Mouse (Mus musculus): ENCODE measurements around the gene A930017K11Rik.
A peak's percentile ranks its signal among the peaks of the same experiment; 100 is the strongest.

Gene A930017K11Rik

DNA sequence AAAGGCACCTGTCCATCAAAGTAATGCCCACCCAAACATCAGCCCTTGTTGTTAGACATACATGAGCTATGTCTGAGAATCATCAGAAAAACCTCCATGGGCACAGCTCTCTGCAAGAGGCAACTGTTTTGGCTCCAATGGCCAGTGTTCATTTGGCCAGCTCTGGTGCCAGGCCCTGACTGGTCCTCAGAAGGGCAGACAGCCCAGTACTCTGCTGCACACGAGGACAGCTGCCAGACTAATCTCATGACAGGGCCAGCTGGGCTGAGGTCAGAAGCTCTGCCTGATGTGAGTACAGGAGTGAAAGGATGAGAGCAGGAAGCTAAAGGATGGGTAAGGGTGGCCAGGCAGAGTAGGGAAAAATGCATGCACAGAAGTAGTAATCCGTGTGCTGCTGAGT is 27.0 kb downstream of the A930017K11Rik start:
- no peak for DNase-seq (ENCODE audit: low spot score)

DNA sequence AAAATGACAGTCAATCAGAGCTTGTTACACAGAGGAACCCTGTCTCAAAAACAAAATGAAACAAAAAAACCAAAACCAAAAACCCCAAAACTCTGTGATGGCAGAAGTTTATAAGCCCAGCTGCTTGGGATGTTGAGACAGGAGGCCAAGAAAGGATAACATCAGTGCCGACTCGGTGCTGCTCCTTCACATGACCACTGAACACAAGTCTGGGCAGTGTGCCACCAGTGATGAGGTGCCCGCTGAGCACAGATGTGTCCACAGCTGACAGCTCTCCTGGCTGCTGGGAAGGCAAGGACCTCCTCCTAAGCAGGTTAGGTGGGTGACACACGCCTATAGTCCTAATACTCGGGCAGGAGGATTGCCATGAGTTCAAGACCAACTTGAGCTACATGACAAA is 30.2 kb downstream of the A930017K11Rik start:
- DNase-seq (ENCODE audit: low spot score): no peak

DNA sequence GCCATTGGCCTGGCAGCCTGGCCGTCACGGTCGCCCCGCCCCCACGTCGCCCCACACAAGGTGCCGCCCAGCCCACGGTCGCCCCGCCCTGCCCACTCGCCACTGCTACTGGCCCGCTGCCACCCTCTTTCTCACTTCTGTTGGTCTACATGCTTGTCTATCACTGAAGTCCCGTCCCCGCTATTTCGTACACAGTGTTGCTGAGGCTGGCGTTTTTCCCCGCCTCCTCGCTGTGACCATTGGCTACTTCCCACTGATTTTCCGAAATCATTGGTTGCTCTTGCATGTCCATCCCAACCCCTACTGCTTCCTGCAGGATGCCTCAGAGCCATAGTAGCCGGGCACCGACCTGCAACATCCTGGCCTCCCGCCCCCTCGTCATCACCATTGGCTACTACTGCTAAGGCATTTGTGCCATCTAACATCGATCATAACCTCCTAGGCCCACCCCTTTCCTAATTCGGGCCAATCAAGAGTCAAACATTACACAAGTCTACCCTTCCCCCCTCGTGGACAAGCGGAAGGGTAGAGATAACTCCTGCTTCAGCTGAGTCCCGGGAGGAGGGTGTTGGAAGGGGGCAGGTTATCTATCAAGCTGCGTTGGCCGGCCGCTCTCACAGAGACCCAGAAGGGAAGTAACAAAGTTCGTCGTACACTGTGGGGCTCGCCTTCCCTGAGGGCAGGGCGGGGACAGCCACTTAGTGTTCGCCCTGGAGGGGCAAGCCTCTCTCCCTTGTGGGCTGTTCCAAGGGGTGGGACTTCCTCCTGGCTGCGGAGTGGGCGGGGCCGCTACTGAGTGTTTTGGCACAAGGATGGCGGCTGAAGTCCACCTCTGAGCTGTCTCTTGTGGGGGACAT is 32.4 kb downstream of the A930017K11Rik start:
- peak; percentile 99 for DNase-seq (ENCODE audit: low spot score)

DNA sequence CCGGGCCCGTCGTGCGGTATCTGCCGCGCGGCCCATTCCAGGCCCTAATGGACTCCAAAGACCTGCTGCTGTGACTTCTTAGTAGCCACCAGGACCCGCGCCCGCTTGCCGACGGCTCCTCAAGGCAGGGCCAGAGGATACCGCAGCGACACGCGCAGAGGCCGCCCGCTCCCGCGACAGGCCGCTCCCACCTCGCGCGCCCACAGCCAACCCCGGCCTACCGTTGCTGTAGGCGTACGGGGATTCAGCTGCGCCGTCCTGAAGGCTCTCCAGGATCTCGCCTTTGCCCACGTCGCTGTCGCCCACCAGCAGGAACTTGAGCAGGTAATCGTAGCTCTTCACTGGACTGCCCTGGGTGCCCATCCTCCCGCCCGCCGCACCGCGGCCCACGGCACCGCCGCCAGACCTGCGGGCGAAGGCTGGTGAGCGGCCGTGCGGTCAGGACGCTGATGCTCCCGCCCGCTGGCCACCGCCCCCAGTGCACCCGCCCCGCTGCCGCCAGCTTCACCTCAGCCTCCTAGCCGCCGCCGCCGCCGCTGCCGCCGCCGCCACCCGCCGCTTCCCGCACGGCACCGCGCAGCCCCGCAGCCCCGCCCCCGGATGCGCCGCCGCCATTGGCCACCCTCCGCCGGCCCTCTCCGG is 33.1 kb downstream of the A930017K11Rik start, which contains the start of gene Rab40c:
Gene Rab40c, minus strand, starts transcription at position 584 of the 642 bp plus-strand sequence.
- no peak for DNase-seq (ENCODE audit: low spot score)

DNA sequence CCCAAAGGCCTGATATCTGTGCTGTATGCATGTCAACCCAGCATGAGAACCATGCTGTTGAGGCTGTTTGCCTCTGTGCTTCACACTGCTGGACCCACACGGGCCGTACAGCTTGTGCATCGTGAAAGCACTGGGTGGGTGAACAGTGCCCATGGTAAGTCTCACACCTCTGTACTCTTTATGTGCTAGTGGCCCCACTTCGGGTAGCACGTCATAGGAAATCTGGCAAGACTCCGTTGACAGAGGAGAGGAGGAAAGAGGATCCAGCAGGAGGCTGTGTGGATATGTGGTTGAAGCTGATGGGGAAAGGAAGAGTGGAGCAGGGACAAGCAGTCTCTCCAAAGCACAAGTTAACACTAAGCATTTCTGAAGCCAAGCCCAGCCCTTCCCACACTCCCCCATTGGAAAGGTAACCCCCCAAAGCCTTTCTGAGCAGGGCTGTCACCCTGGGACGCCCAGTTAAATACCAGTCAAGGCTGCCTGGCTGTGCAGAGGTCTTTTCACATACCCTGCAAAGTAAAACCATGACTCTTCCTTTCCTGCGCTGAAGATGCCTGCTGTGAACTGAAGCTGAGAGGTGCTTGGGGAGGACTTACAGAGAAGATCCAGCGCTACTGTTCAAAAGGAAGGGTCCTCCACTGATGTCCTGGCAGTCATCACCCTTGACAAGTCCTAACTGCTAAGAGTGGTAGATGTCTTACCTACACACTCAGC is 34.2 kb downstream of the A930017K11Rik start:
- DNase-seq (ENCODE audit: low spot score): no peak

DNA sequence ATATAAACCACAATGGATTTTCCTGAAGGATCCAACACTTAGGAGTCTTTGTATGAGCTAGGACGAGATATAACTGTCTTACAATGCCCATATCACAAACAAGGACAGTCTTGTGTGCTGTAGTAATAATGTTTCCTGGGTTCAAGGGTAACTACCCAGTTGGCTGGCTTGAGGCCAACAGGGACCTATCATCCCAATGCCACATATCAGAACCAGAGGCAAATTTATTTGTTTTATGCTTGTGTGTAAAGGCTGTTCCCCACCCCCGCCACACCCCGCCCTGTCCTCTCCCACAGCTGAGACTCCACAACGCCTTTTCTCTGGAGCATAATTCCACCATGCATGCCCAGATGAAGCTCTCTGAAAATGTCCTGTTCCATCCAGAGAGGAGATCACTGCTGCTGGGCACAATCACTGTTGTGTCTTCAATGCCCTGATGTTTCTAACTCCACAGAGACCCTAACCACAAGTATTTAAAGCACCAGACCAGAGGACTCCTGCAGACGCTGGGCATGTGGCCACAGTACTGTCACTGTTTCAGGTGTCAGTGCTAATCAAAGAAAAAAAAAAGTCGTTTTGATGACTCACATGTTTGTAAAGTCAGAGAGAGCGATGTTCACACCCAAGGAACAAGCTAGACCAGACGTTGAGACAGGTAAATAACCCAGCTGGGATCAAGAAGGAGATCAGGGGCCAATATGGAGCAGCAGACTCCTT is 35.3 kb downstream of the A930017K11Rik start:
- no peak for DNase-seq (ENCODE audit: low spot score)

DNA sequence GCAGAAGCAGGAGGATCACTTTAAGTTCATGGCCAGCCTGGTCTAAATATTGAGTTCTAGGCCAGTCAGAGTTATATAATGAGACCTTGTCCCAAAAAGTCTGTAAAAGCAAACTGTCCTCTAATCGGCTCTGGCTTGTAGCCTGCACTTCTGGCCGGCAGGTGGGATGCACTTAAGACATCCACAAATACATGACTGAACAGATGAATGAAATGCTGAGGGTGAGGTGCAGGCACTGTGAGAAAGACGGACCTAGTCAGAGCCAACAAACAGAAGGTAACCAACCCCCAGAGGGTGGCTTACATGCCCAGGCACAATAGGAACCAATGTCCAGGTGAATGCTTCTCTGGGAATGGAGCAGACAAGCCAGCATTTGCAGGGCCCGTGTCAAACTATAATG is 38.1 kb downstream of the A930017K11Rik start:
- no peak for DNase-seq (ENCODE audit: low spot score)

DNA sequence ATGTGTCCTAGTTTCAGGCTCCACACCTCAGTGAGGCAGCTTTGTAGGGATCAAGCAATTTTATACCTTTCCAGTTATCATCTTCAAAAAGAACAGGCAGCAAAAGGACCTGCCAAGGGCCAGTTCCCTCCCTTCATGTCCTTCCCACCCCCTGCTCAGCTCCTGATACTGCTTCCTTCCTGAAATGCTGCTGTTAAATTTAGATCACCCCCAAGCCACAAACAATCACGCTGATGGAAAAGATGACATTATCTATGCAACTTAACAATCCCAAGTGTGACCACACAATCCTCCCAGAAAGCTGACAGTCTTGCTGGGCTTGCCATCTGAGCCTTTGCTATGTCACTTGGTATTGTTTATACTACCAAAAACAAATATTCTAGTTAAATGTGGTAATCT is 38.5 kb downstream of the A930017K11Rik start:
- no peak for DNase-seq (ENCODE audit: low spot score)

DNA sequence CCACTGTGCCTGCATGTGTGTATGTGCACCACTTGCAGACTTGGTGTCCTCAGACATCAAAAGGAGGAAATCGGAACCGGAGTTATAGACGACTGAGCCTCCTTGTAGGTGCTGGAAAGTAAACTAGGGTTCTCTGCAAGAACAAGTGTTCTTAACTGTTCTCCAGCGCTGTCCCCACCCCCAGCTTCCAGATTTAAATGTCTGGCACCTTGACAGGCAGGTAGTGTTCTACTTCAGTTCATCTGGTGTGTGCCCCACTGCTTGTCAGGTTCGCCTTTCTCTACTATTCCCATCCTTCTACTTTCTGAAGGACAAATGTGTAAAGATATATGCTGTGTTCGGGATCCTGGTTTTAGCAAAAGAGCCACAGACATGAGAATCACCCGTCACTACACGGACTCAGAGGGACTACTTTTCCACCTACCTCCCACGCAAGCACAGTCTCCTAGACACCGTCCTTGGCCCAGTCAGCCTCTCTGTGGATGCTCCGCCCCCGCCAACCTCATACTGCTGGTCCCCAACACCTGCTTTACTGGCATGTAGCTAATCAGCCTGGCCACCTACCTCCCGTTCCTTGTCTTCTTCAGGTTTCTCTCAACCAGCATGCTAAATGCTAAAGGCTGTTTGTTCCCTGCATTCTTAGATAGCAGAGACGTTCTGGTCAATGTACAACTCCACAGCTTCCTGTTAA is 39.0 kb downstream of the A930017K11Rik start:
- no peak for DNase-seq (ENCODE audit: low spot score)

DNA sequence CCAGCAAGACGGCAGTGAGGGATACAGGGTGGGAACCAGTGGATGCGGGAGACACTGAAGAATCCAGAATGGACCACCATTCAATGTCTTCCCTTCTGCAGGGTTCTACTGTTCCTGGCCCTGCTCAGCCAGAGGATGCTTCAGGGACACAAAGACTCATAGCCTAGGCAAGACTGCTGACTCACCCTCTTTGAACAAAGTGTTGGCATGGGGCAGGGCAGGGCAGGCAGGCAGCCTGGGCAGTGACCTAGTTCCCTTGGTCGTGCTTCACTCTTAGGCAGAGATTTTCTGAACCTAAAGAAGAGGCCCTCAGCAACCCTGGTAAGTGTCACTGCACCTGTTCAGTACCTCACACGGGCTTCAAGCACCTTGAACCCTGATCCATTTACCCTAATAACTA is 40.5 kb downstream of the A930017K11Rik start:
- DNase-seq (ENCODE audit: low spot score): no peak

DNA sequence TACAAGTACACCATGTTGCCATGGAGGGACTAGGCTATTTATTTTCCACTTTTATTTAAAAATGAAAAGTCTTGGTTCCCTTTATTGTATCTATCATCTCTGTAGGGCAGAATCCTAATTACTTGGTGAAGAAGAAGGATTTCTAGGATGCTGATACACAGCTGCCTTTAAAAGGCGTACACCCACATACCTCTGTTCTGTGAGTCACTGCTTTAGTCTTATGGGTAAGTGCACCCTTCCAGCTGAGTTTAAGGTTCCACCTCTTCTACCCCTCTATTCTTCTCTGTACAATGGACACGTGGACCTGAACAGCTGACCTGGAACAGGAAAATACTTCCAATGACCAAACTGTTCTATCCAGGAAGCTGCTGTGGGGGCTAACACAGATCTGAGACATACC is 44.7 kb downstream of the A930017K11Rik start:
- DNase-seq (ENCODE audit: low spot score): no peak

DNA sequence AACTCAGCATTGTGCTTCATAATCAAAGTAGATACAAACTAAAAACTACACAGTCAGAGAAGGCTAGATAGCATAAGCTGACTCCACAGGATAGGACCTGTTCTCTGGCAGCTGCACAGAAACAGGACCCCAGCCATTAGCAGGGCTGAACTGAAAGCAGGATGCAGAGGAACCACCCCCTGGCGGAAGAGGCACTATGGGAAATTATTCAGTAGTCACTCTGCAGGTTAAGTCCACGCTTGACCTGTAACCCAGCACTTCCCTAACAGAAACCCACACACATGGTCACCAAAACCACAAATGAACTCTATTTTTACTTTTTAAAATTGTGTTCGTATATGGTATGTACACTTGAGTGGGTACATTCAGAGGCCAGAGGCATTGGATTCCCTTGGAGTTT is 49.3 kb downstream of the A930017K11Rik start:
- no peak for DNase-seq (ENCODE audit: low spot score)

DNA sequence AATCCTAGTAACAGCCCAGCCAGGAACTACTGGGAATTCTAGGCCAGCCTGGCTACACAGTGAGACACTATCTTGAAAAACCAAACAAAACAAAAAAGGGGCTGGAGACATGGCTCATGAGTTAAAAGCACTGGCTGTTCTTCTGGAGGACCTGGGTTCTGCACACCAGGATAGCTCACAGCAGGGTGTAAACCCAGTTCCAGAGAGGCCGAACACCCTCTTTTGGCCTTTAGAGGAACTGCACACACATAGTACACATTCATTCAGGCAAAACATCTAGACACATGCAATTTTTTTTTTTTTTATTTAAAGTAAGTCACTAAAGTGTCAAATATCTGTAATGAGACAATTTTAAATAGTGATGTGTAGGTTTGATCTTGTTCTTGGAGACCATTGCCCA is 52.2 kb downstream of the A930017K11Rik start:
- DNase-seq (ENCODE audit: low spot score): no peak
